Mouse (Mus musculus): ENCODE measurements around the gene Spc24.

GRCm38 (mm10) chr9:21760155-21761088 is at the start of gene Spc24:
- TF ChIP-seq CTCF (IDR thresholded peaks at IDR 0.05; ENCODE audit: low read depth, low read length) (no peak), POLR2A (IDR thresholded peaks at IDR 0.05; ENCODE audit: borderline replicate concordance, low read depth, low read length) (no peak)

Measured in bone marrow macrophage, adult 2 months (primary cell).